Mouse (Mus musculus) midbrain, embryonic 12.5 days (tissue): Measurements from ENCODE around the gene Col6a6. TPM values are rescaled to one million over a fixed set of nuclear protein-coding genes. Genes with fewer than 3 reads are reported as not detected.
"Not testable (repeated sequence)": the region's sequence is repeated elsewhere in the genome, so short reads cannot be mapped to it uniquely, and the experiment has no call there.

ENCODE experiments used
- ATAC-seq: fragments of 200-750 bp; cut with Nextera tagmentation; 2 replicates; pipeline ENCODE4 v1.8.0; 2017; ENCODE audit warnings: low read depth, moderate TSS enrichment, moderate library complexity; ENCODE audit not compliant: low FRiP score
- H3K27ac ChIP-seq: fragments of 300-500 bp; sonication (generic); replicated peaks from 2 replicates; pipeline ENCODE4 v1.5.1; 2016; ENCODE audit warnings: mild to moderate bottlenecking
- H3K27me3 ChIP-seq: fragments of 300-500 bp; sonication (generic); 2 replicates; pipeline ENCODE4 v1.6.1; 2016; ENCODE audit warnings: mild to moderate bottlenecking
- H3K36me3 ChIP-seq: fragments of 300-500 bp; sonication (generic); 2 replicates; pipeline ENCODE4 v1.6.1; 2016
- H3K4me1 ChIP-seq: fragments of 300-500 bp; sonication (generic); 2 replicates; pipeline ENCODE4 v1.6.1; 2016
- H3K4me2 ChIP-seq: fragments of 300-500 bp; sonication (generic); replicated peaks from 2 replicates; pipeline ENCODE4 v1.6.1; 2016; ENCODE audit warnings: mild to moderate bottlenecking, moderate library complexity
- H3K4me3 ChIP-seq: fragments of 300-500 bp; sonication (generic); 2 replicates; pipeline ENCODE4 v1.5.1; 2016; ENCODE audit warnings: mild to moderate bottlenecking
- H3K9ac ChIP-seq: fragments of 300-500 bp; sonication (generic); replicated peaks from 2 replicates; pipeline ENCODE4 v1.6.1; 2016; ENCODE audit warnings: mild to moderate bottlenecking, moderate library complexity
- H3K9me3 ChIP-seq: fragments of 300-500 bp; sonication (generic); 2 replicates; pipeline ENCODE4 v1.6.1; 2016; ENCODE audit warnings: mild to moderate bottlenecking
- WGBS: fragments of 180-500 bp; shearing (Covaris S2); methylation state at CpG from one replicate; pipeline ENCODE4 v1.1.7; 2016; 5-methylcytosine and 5-hydroxymethylcytosine counted together
- polyA plus RNA-seq: library from polyadenylated mRNA; unstranded; fragments of >200 nt; fragmentation: Nextera tagmentation; extraction: Ambion mirVana; gene quantifications from 2 replicates; pipeline ENCODE4 v1.2.1, GENCODE M21; 2016

Col6a6 gene
- 0.20 and 0.23 TPM in 2 replicates for polyA plus RNA-seq

DNA sequence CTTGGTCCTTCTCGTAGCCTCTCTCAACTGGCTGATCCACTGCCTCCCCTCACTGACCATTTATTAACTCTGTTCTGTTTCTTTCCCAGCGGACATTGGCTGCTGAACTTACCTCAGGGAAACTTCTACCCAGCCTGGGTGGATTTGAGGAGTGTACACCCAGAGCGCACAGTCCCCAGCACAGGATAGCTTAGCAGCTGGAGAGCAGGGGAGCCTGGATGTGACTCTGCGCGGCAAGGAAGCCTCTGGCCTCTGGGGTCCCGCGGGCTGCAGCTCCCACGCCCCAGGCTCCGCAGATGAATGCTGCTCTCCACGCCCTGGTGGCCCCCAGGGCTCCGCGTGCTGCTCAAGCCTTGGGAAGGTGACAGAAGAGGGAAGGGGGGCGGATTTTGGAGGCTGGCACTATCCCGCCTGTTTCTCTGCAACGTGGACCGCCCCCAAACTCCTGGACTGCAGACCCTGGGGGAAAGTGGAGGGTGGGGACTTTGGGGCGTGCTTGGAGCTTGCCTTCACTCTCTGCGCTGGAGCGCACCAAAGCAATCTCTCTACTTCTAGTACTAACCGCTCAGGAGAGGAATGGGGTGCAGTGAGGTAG is at the start of gene Col6a6:
TSS of gene Col6a6 (minus strand) at position 370 of the 595 bp plus-strand sequence.
- 18% methylated on average over 18 of the region's 20 CpGs for WGBS
- Histone ChIP-seq H3K36me3 (no peaks in the 10 kb centered on the region), H3K9ac (0 out of 2 replicates have a peak within 1 kb of the TSS, but pooled peaks have one; percentile 7), H3K27ac (no peak within 1 kb of the TSS), H3K4me2 (peak within 1 kb of the TSS; percentile 27), H3K4me1 (peaks cover 6% of the 10 kb centered on the region; the same call in 1 of the 2 replicates), H3K27me3 (peaks cover 19% of the 10 kb centered on the region; the same call in 1 of the 2 replicates), H3K9me3 (no peaks in the 10 kb centered on the region), H3K4me3 (no peak within 1 kb of the TSS)
- ATAC-seq: no peak

DNA sequence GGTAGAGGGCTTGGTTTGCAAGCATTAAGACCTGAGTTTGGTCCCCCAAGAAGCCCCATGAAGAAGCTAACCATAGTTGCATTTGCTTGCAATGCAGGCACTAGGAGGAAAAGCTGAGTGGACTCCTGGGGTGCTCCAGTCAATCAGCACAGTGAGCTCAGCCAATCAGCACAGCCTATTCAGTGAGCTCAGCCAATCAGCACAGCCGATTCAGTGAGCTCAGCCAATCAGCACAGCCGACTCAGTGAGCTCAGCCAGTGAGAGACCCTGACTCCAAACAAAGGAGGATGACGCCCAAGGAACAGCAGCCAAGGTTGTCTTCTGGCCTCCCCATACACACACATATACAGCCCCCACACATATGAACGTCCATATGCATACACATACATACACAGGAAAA is 48.2 kb upstream of the Col6a6 start:
- Histone ChIP-seq H3K9me3 (no peaks in the 10 kb centered on the region), H3K4me2 (no peak overlapping the region), H3K27ac (no peak overlapping the region), H3K27me3 (no peaks in the 10 kb centered on the region), H3K4me3 (no peak overlapping the region), H3K36me3 (no peaks in the 10 kb centered on the region), H3K4me1 (no peaks in the 10 kb centered on the region), H3K9ac (no peak overlapping the region)
- ATAC-seq: no peak
- 83% methylated on average over 4 of the region's 4 CpGs for WGBS

DNA sequence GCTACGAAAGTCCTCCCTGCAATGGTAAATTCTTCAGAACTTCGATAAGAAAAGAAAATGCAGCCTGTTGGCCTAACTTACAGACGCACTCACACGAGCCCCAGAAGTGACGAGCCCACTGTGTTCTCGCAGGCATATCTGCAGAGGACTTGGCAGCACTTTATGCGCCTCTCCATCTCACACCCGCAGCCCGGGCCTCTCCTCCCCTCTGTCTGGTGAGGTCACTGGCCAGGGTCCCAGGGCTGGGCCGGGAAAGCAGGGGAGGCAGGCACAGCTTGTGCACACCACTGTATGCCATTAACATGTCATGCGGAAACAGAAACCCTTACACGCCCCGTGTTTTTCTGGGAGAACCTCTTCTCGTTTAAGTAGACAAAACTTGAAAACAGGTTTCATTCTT is 43.7 kb upstream of the Col6a6 start:
- no peaks in the 10 kb centered on the region for H3K9me3 ChIP-seq
- H3K4me1 ChIP-seq: no peaks in the 10 kb centered on the region
- H3K9ac ChIP-seq: no peak overlapping the region
- no peaks in the 10 kb centered on the region for H3K27me3 ChIP-seq
- no peak for ATAC-seq
- H3K4me3 ChIP-seq: no peak overlapping the region
- H3K36me3 ChIP-seq: no peaks in the 10 kb centered on the region
- no peak overlapping the region for H3K4me2 ChIP-seq
- WGBS: 82% methylated on average over 14 of the region's 14 CpGs
- H3K27ac ChIP-seq: no peak overlapping the region

DNA sequence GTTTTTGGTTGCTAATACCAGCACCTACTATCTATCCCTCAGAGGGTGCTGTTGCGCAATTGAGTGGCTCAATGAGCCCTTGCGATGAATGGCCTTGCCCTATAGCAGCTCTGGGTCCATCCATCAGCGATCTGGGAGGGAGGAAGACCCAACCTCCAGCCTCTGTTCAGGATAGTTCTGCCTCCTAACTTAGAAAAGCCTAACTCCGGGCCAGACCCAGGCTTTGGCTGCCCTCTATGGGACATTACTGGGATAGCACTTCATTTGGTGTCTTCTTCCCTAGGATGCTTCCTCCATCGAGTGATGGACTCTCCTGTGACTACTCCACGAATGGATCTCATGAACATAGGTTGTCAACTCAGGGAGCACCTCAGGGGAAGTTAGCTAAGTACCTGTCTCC is 29.8 kb upstream of the Col6a6 start:
- H3K36me3 ChIP-seq: no peaks in the 10 kb centered on the region
- H3K27ac ChIP-seq: no peak overlapping the region
- WGBS: 20% methylated on average over 6 of the region's 6 CpGs
- no peaks in the 10 kb centered on the region for H3K27me3 ChIP-seq
- no peak overlapping the region for H3K9ac ChIP-seq
- H3K9me3 ChIP-seq: no peaks in the 10 kb centered on the region
- no peak for ATAC-seq
- no peaks in the 10 kb centered on the region for H3K4me1 ChIP-seq
- H3K4me3 ChIP-seq: no peak overlapping the region
- H3K4me2 ChIP-seq: no peak overlapping the region

DNA sequence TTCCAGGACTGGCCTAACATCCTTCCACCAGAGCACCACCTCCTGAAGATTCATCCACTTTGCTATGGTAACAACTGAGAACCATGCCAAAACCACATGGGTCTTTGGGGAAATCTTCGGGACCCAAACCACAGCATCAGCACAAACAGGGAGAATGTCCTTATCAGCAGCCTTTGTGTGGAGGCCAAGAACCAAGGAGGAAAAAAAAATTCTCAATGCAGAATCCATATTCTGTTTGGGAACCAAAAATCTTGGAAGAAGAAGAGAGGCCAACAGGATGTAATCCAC is 24.8 kb upstream of the Col6a6 start:
- no peaks in the 10 kb centered on the region for H3K9me3 ChIP-seq
- ATAC-seq: no peak
- H3K36me3 ChIP-seq: no peaks in the 10 kb centered on the region
- H3K4me2 ChIP-seq: no peak overlapping the region
- no peak overlapping the region for H3K9ac ChIP-seq
- H3K27ac ChIP-seq: no peak overlapping the region
- no peaks in the 10 kb centered on the region for H3K4me1 ChIP-seq
- no peak overlapping the region for H3K4me3 ChIP-seq
- no peaks in the 10 kb centered on the region for H3K27me3 ChIP-seq
- WGBS: 94% methylated on average over 1 of the region's 1 CpGs

DNA sequence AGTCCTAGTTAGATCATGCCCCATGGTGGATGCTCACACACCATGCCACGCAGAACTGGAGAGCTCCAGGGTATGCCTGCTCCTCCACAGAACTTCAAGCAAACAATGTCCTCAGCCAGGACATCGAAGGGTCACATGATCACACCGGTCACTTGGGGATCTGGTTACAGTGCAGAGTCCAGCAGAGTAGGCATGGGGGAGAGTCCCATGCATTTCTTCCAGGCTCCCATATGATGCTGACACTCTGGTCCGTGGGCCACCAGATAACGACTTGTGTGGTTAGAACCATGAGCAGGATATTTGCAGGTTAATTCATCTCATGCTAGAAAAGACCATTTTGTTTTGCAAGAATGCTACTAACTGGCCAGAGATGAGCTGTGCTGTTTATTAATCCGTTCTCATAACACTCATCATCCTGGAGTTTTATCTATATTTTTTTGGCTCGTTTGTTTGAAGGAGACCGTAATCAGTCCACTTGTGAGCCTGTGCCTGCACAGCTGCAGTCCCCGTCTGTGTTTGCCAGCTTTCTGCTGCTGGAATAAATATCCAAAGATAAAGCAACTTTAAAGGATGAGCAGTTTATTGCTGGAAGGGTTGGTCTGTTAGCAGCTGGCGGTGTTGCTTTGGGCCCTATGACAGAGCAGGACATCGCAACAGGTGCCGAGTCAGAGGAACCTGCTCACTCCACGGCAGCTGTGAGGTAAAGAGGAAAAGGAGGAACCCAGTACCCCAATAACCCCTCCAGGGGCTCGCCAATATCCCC is 24.2 kb upstream of the Col6a6 start:
- Histone ChIP-seq H3K4me3 (no peak overlapping the region), H3K27ac (no peak overlapping the region), H3K9me3 (no peaks in the 10 kb centered on the region), H3K36me3 (no peaks in the 10 kb centered on the region), H3K4me2 (no peak overlapping the region), H3K4me1 (no peaks in the 10 kb centered on the region), H3K27me3 (no peaks in the 10 kb centered on the region), H3K9ac (no peak overlapping the region)
- WGBS: 85% methylated on average over 14 of the region's 14 CpGs
- ATAC-seq: no peak

DNA sequence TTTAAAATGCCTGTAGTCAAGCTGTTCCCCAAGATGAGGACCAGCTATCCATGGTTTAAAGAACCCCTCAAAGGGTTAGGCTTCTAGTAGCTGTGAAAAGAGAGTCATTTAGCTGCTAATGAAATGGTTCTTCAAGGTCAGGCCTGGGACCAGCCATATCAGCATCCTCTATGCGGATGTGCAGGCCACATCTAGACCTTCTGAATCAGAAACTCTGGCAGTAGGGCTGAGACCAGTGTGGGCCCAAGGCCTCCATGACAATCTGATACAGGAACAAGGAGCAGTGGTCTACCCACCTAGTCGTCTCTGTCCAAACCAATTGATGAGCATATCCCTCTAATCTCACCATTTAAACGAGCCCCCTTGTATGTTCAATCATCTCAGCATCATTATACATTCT is 23.1 kb upstream of the Col6a6 start:
- 84% methylated on average over 3 of the region's 3 CpGs for WGBS
- Histone ChIP-seq H3K4me1 (no peaks in the 10 kb centered on the region), H3K27ac (no peak overlapping the region), H3K9me3 (no peaks in the 10 kb centered on the region), H3K36me3 (no peaks in the 10 kb centered on the region), H3K27me3 (no peaks in the 10 kb centered on the region), H3K9ac (no peak overlapping the region), H3K4me3 (no peak overlapping the region), H3K4me2 (no peak overlapping the region)
- ATAC-seq: no peak

DNA sequence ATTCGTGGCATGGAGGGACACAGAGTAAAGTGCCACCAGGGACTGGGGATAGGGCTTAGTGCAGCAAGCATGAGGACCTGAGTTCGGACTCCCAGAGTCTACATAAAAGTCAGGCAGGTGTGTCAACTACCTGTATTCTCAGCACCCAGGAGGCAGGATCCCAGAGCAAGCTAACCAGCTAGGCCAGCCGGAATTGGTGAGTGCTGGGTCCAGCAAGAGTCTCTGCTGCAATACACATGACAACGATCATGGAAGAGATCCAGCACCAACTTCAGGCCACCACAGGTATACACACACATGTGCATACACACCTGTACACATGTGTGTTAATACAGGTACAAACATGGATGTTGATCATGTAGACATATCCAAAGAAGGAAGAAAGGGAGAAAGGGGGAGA is 20.4 kb upstream of the Col6a6 start:
- no peak for ATAC-seq
- Histone ChIP-seq H3K4me2 (no peak overlapping the region), H3K36me3 (no peaks in the 10 kb centered on the region), H3K27me3 (no peaks in the 10 kb centered on the region), H3K4me3 (no peak overlapping the region), H3K27ac (no peak overlapping the region), H3K9me3 (no peaks in the 10 kb centered on the region), H3K9ac (no peak overlapping the region), H3K4me1 (no peaks in the 10 kb centered on the region)
- WGBS: 75% methylated on average over 4 of the region's 4 CpGs

DNA sequence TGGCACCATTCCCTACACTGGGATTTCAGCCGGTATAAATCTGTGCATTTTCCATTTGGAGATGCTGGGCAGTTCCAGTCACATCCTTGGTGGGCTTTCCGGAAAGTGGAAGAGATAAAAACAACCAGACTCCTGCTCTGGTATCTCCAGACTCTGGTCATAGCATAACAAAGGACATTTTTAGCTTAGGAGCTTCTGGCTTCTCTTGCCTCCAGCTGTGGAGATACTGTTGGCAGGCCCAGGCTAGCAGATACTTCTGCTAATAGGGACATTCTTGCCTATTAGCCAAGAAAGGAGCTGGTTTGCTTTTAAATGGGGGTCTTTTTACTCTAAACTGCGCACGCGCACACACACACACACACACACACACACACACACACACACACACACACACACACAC is 19.3 kb upstream of the Col6a6 start:
- H3K9ac ChIP-seq: no peak overlapping the region
- no peaks in the 10 kb centered on the region for H3K36me3 ChIP-seq
- H3K4me3 ChIP-seq: no peak overlapping the region
- H3K4me1 ChIP-seq: no peaks in the 10 kb centered on the region
- H3K9me3 ChIP-seq: no peaks in the 10 kb centered on the region
- no peak overlapping the region for H3K4me2 ChIP-seq
- H3K27ac ChIP-seq: no peak overlapping the region
- H3K27me3 ChIP-seq: no peaks in the 10 kb centered on the region
- no peak for ATAC-seq
- WGBS: 95% methylated on average over 5 of the region's 5 CpGs

DNA sequence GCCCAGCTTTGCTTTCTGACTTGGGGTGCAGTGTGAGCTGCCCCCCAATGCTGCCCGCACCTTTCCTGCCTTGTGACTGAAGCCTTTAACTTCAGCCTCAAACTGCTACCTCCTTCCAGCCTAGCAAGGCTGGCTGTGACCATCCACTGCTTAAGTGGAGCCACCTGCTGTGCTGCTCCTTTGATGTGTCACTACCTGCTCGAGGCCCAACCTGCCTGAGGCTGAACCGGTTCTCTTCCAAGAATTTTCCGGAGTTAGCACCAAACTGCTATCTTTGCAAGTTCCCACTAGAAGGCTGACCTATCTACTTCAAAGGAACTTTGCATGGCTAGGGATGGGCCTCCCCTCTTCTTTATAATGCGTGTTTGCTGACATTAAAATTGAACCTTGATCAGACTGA is 13.4 kb upstream of the Col6a6 start:
- not testable (repeated sequence) for H3K36me3 ChIP-seq, ATAC-seq, H3K9me3 ChIP-seq, H3K27ac ChIP-seq, H3K4me1 ChIP-seq, H3K9ac ChIP-seq, H3K27me3 ChIP-seq, H3K4me3 ChIP-seq, H3K4me2 ChIP-seq
- WGBS: 78% methylated on average over 5 of the region's 5 CpGs

DNA sequence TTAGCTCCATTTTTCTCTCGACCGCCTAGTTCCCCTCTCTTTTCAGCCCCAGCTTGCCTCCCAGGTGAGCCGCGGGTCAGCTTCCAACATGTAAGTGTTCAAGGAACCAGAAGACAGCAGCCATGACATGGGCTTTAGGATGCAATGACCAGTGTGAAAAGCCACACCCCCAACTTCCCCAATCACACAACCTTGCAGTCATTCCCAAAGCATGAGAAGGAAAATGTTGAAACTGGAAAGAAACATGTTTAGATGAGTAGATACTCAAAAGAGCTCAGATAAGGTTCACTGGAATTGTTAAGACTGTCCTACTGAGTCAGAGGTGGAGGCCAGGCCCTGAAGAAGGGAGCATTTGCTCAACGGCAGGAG is 11.2 kb upstream of the Col6a6 start:
- Histone ChIP-seq H3K27me3 (no peaks in the 10 kb centered on the region), H3K36me3 (no peaks in the 10 kb centered on the region), H3K9me3 (no peaks in the 10 kb centered on the region), H3K4me2 (no peak overlapping the region), H3K27ac (no peak overlapping the region), H3K4me1 (no peaks in the 10 kb centered on the region), H3K9ac (no peak overlapping the region), H3K4me3 (no peak overlapping the region)
- WGBS: 81% methylated on average over 5 of the region's 5 CpGs
- ATAC-seq: no peak

DNA sequence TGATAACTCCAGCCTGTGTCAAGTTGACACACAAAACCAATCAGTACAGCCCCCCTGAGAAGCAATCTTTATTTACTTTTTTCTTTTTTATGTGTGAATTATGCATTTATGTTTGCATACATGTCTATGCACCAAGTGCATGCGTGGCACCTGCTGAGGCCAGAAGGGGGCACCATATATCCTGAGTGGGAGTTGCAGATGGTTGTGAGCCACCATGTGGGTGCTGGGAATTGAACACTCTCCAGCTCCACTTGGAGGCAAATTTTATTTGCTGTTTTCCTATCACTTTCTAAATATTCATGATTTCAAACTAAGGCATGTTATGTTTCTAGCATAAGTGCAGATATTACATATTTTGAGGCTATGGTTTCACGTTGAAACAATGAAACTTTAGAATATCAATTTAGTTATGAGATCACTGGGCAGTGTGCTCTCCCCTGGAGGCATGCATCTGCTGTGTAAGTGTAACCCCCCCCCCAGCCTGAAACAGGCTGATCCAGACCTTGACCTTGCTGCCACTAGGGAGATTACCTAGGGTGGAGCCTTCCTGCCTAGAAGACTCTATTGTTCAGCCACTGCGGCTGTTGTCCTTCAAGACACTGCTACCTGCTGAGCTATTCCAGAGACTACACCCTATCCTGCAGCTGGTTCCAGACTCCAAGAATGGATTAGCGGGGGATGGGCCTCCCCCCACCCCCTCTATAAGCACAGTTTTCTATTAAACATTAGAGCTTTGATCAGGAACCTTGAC is 10.6 kb upstream of the Col6a6 start:
- H3K9me3 ChIP-seq: no peaks in the 10 kb centered on the region
- no peaks in the 10 kb centered on the region for H3K4me1 ChIP-seq
- H3K4me2 ChIP-seq: no peak overlapping the region
- ATAC-seq: no peak
- WGBS: 72% methylated on average over 4 of the region's 4 CpGs
- H3K36me3 ChIP-seq: no peaks in the 10 kb centered on the region
- no peak overlapping the region for H3K9ac ChIP-seq
- H3K27me3 ChIP-seq: no peaks in the 10 kb centered on the region
- no peak overlapping the region for H3K4me3 ChIP-seq
- no peak overlapping the region for H3K27ac ChIP-seq
